Mouse (Mus musculus): Measurements from ENCODE around the gene Srsf7. TPM values are rescaled to one million over a fixed set of nuclear protein-coding genes. Genes with fewer than 3 reads are reported as not detected.

Srsf7 gene
- polyA plus RNA-seq, 1 experiment from 2014 or later: 422 TPM

GRCm38 (mm10) chr17:80175966-80176365, 31.1 kb downstream of the Srsf7 start:
- WGBS: 93% methylated on average over 3 of the region's 3 CpGs
- no peak for TF ChIP-seq CTCF (IDR thresholded peaks at IDR 0.05; ENCODE audit: low read depth)
- H3K4me3 ChIP-seq (replicated peaks; ENCODE audit: low read depth, low read length): no peak overlapping the region

GRCm38 (mm10) chr17:80175386-80175739, 31.7 kb downstream of the Srsf7 start:
- no peak for ATAC-seq (replicated peaks; ENCODE audit: low FRiP score, low read depth)
- Histone ChIP-seq H3K9me3 (replicated peaks; ENCODE audit: low read length) (no peaks in the 10 kb centered on the region), H3K27ac (no peak overlapping the region), H3K4me3 (replicated peaks; ENCODE audit: low read depth, low read length) (no peak overlapping the region), H3K9ac (ENCODE audit: low read depth, low read length) (no peak overlapping the region), H3K36me3 (ENCODE audit: insufficient read depth, low read length) (no peaks in the 10 kb centered on the region), H3K27me3 (ENCODE audit: insufficient read depth, low read length) (no peaks in the 10 kb centered on the region), H3K4me1 (replicated peaks; ENCODE audit: insufficient read depth, low read length) (0 out of 2 replicates have a peak, but pooled peaks cover 6% of the 10 kb centered on the region), H3K4me2 (ENCODE audit: low read length) (no peak overlapping the region)
- no peak for TF ChIP-seq CTCF (IDR thresholded peaks at IDR 0.05; ENCODE audit: low read depth)
- no peak for DNase-seq (ENCODE audit: low spot score)
- WGBS: 82% methylated on average over 4 of the region's 4 CpGs

More at GRCm38 (mm10) chr17:80175966-80176365, 31.1 kb downstream of the Srsf7 start:
- DNase-seq (ENCODE audit: low spot score) (no peak), ATAC-seq (replicated peaks; ENCODE audit: low FRiP score, low read depth) (no peak)
- Histone ChIP-seq H3K36me3 (ENCODE audit: insufficient read depth, low read length) (no peaks in the 10 kb centered on the region), H3K4me2 (ENCODE audit: low read length) (no peak overlapping the region), H3K4me1 (replicated peaks; ENCODE audit: insufficient read depth, low read length) (0 out of 2 replicates have a peak, but pooled peaks cover 6% of the 10 kb centered on the region), H3K27ac (no peak overlapping the region), H3K9me3 (replicated peaks; ENCODE audit: low read length) (no peaks in the 10 kb centered on the region), H3K9ac (ENCODE audit: low read depth, low read length) (no peak overlapping the region), H3K27me3 (ENCODE audit: insufficient read depth, low read length) (no peaks in the 10 kb centered on the region)

GRCm38 (mm10) chr17:80174699-80175385, 32.3 kb downstream of the Srsf7 start:
- Histone ChIP-seq H3K27me3 (ENCODE audit: insufficient read depth, low read length) (no peaks in the 10 kb centered on the region), H3K4me3 (replicated peaks; ENCODE audit: low read depth, low read length) (no peak overlapping the region), H3K9ac (ENCODE audit: low read depth, low read length) (no peak overlapping the region), H3K9me3 (replicated peaks; ENCODE audit: low read length) (no peaks in the 10 kb centered on the region), H3K27ac (no peak overlapping the region), H3K4me2 (ENCODE audit: low read length) (no peak overlapping the region), H3K4me1 (replicated peaks; ENCODE audit: insufficient read depth, low read length) (0 out of 2 replicates have a peak, but pooled peaks cover 6% of the 10 kb centered on the region), H3K36me3 (ENCODE audit: insufficient read depth, low read length) (no peaks in the 10 kb centered on the region)
- DNase-seq (ENCODE audit: low spot score): peak; percentile 11
- no peak for TF ChIP-seq CTCF (IDR thresholded peaks at IDR 0.05; ENCODE audit: low read depth)
- 54% methylated on average over 19 of the region's 19 CpGs for WGBS
- ATAC-seq (replicated peaks; ENCODE audit: low FRiP score, low read depth): 0 out of 2 replicates have a peak, but pooled peaks have one; percentile 10

- 0 out of 2 replicates have a peak, but pooled peaks cover 6% of the 10 kb centered on the region for H3K4me1 ChIP-seq (replicated peaks; ENCODE audit: insufficient read depth, low read length)
- H3K27ac ChIP-seq: no peak overlapping the region
- H3K9ac ChIP-seq (ENCODE audit: low read depth, low read length): no peak overlapping the region
- H3K4me2 ChIP-seq (ENCODE audit: low read length): no peak overlapping the region
- no peak for TF ChIP-seq CTCF (IDR thresholded peaks at IDR 0.05; ENCODE audit: low read depth)
- 70% methylated on average over 3 of the region's 3 CpGs for WGBS
- no peaks in the 10 kb centered on the region for H3K9me3 ChIP-seq (replicated peaks; ENCODE audit: low read length)
- DNase-seq (ENCODE audit: low spot score) (no peak), ATAC-seq (replicated peaks; ENCODE audit: low FRiP score, low read depth) (no peak)
- H3K27me3 ChIP-seq (ENCODE audit: insufficient read depth, low read length): no peaks in the 10 kb centered on the region
- no peaks in the 10 kb centered on the region for H3K36me3 ChIP-seq (ENCODE audit: insufficient read depth, low read length)
- no peak overlapping the region for H3K4me3 ChIP-seq (replicated peaks; ENCODE audit: low read depth, low read length)
Measured at GRCm38 (mm10) chr17:80174146-80174545, 33.0 kb downstream of the Srsf7 start.

- WGBS: 86% methylated on average over 2 of the region's 2 CpGs
- Histone ChIP-seq H3K4me3 (replicated peaks; ENCODE audit: low read depth, low read length) (no peak overlapping the region), H3K4me1 (replicated peaks; ENCODE audit: insufficient read depth, low read length) (peaks cover 9% of the 10 kb centered on the region; the same call in 1 of the 2 replicates), H3K36me3 (ENCODE audit: insufficient read depth, low read length) (no peaks in the 10 kb centered on the region), H3K9me3 (replicated peaks; ENCODE audit: low read length) (no peaks in the 10 kb centered on the region), H3K27ac (no peak overlapping the region), H3K27me3 (ENCODE audit: insufficient read depth, low read length) (no peaks in the 10 kb centered on the region), H3K9ac (ENCODE audit: low read depth, low read length) (no peak overlapping the region), H3K4me2 (ENCODE audit: low read length) (no peak overlapping the region)
- no peak for TF ChIP-seq CTCF (IDR thresholded peaks at IDR 0.05; ENCODE audit: low read depth)
- ATAC-seq (replicated peaks; ENCODE audit: low FRiP score, low read depth) (no peak), DNase-seq (ENCODE audit: low spot score) (no peak)
Measured at GRCm38 (mm10) chr17:80173708-80174107, 33.4 kb downstream of the Srsf7 start.

- no peaks in the 10 kb centered on the region for H3K36me3 ChIP-seq (ENCODE audit: insufficient read depth, low read length)
- H3K4me2 ChIP-seq (ENCODE audit: low read length): no peak overlapping the region
- H3K4me3 ChIP-seq (replicated peaks; ENCODE audit: low read depth, low read length): no peak overlapping the region
- 86% methylated on average over 5 of the region's 5 CpGs for WGBS
- no peak for DNase-seq (ENCODE audit: low spot score)
- H3K4me1 ChIP-seq (replicated peaks; ENCODE audit: insufficient read depth, low read length): peaks cover 15% of the 10 kb centered on the region; the same call in 1 of the 2 replicates
- H3K27me3 ChIP-seq (ENCODE audit: insufficient read depth, low read length): no peaks in the 10 kb centered on the region
- ATAC-seq (replicated peaks; ENCODE audit: low FRiP score, low read depth): no peak
- no peak overlapping the region for H3K9ac ChIP-seq (ENCODE audit: low read depth, low read length)
- no peak overlapping the region for H3K27ac ChIP-seq
- TF ChIP-seq CTCF (IDR thresholded peaks at IDR 0.05; ENCODE audit: low read depth): no peak
- no peaks in the 10 kb centered on the region for H3K9me3 ChIP-seq (replicated peaks; ENCODE audit: low read length)
Measured at GRCm38 (mm10) chr17:80172761-80173160, 34.3 kb downstream of the Srsf7 start.
